Mouse (Mus musculus) embryonic facial prominence, embryonic 10.5 days (tissue): ENCODE results near the gene Sirt3. TPM values are rescaled to one million over a fixed set of nuclear protein-coding genes. Genes with fewer than 3 reads are reported as not detected.

Experiments used
- DNase-seq: peaks from one replicate; pipeline ENCODE4 v3.0.0-alpha.2; 2017; ENCODE audit warnings: low spot score
- H3K27ac ChIP-seq: fragments of 300-500 bp; sonication (generic); replicated peaks from 2 replicates; pipeline ENCODE4 v1.5.1; 2016; ENCODE audit warnings: mild to moderate bottlenecking
- H3K27me3 ChIP-seq: fragments of 300-500 bp; sonication (generic); replicated peaks from 2 replicates; pipeline ENCODE4 v1.6.1; 2016; ENCODE audit warnings: low read depth, mild to moderate bottlenecking; ENCODE audit not compliant: poor library complexity, severe bottlenecking
- H3K36me3 ChIP-seq: fragments of 300-500 bp; sonication (generic); replicated peaks from 2 replicates; pipeline ENCODE4 v1.6.1; 2016; ENCODE audit warnings: mild to moderate bottlenecking, moderate library complexity
- H3K4me1 ChIP-seq: fragments of 300-500 bp; sonication (generic); 2 replicates; pipeline ENCODE4 v1.6.1; 2016
- H3K4me3 ChIP-seq: fragments of 300-500 bp; sonication (generic); 2 replicates; pipeline ENCODE4 v1.5.1; 2016; ENCODE audit warnings: mild to moderate bottlenecking, moderate library complexity
- H3K9me3 ChIP-seq: fragments of 300-500 bp; sonication (generic); 2 replicates; pipeline ENCODE4 v1.6.1; 2016; ENCODE audit warnings: mild to moderate bottlenecking
- WGBS: fragments of 180-500 bp; shearing (Covaris S2); methylation state at CpG from one replicate; pipeline ENCODE4 v1.1.7; 2016; 5-methylcytosine and 5-hydroxymethylcytosine counted together
- polyA plus RNA-seq: library from polyadenylated mRNA; unstranded; fragments of >200 nt; fragmentation: Nextera tagmentation; extraction: Ambion mirVana; gene quantifications from 2 replicates; pipeline ENCODE4 v1.2.1, GENCODE M21; 2016

The Sirt3 gene
- polyA plus RNA-seq, 1 experiment from 2014 or later = 24.5 TPM

GRCm38 (mm10) chr7:140820173-140820572 lies 61.9 kb downstream of the Sirt3 start:
- DNase-seq = no peak
- 82% methylated on average over 4 of the region's 4 CpGs for WGBS
- no peak overlapping the region for H3K27ac ChIP-seq
- H3K27me3 ChIP-seq = peaks cover 4% of the 10 kb centered on the region
- H3K4me1 ChIP-seq = peaks cover 7% of the 10 kb centered on the region; the same call in 1 of the 2 replicates
- H3K4me3 ChIP-seq = no peak overlapping the region
- no peaks in the 10 kb centered on the region for H3K36me3 ChIP-seq
- no peaks in the 10 kb centered on the region for H3K9me3 ChIP-seq

Other genes with a start within 250 kb of the Sirt3 start
- not detected in 2 replicates for gene Olfr53, start 235.9 kb downstream of the Sirt3 start, polyA plus RNA-seq
- gene Olfr539, start 222.4 kb downstream of the Sirt3 start, polyA plus RNA-seq = not detected in 2 replicates
- not detected in 2 replicates for gene Olfr45, start 200.4 kb downstream of the Sirt3 start, polyA plus RNA-seq
- not detected in 2 replicates for gene Olfr541, start 185.0 kb downstream of the Sirt3 start, polyA plus RNA-seq
- gene Cyp2e1, start 118.6 kb downstream of the Sirt3 start, polyA plus RNA-seq = not detected in 2 replicates
- 0.10 and 0.14 TPM in 2 replicates for gene Syce1, start 94.5 kb downstream of the Sirt3 start, polyA plus RNA-seq
- 2.9 and 3.6 TPM in 2 replicates for gene Zfp941, start 60.1 kb downstream of the Sirt3 start, polyA plus RNA-seq
- 1.8 and 1.9 TPM in 2 replicates for gene Urah, start 47.3 kb downstream of the Sirt3 start, polyA plus RNA-seq
- not detected in 2 replicates for gene Scgb1c1, start 36.8 kb downstream of the Sirt3 start, polyA plus RNA-seq
- gene Odf3, start 34.5 kb downstream of the Sirt3 start, polyA plus RNA-seq = not detected in 2 replicates
- gene Gm45785, start 26.0 kb downstream of the Sirt3 start, polyA plus RNA-seq = 0.22 TPM in 1 of 2 replicates, not detected in the other
- 57.7 and 59.1 TPM in 2 replicates for gene Ric8a, start 25.4 kb downstream of the Sirt3 start, polyA plus RNA-seq
- 22.4 and 23.0 TPM in 2 replicates for gene Bet1l, start 24.7 kb downstream of the Sirt3 start, polyA plus RNA-seq
- 332 TPM in 2 replicates for gene Psmd13, start 341 bp downstream of the Sirt3 start, polyA plus RNA-seq
- not detected in 2 replicates for gene Cox8b, start 18.1 kb upstream of the Sirt3 start, polyA plus RNA-seq
- gene Nlrp6, start 38.6 kb upstream of the Sirt3 start, polyA plus RNA-seq = 0.19 TPM in 1 of 2 replicates, not detected in the other
- gene Pgghg, start 59.1 kb upstream of the Sirt3 start, polyA plus RNA-seq = 13.5 and 14.3 TPM in 2 replicates
- gene Ifitm5, start 68.0 kb upstream of the Sirt3 start, polyA plus RNA-seq = 2.9 and 3.8 TPM in 2 replicates
- gene Gm45717, start 73.6 kb upstream of the Sirt3 start, polyA plus RNA-seq = 0.52 TPM in 1 of 2 replicates, not detected in the other
- gene Ifitm2, start 73.7 kb upstream of the Sirt3 start, polyA plus RNA-seq = 602 and 668 TPM in 2 replicates
- 8.7 and 13.4 TPM in 2 replicates for gene Ifitm1, start 84.9 kb upstream of the Sirt3 start, polyA plus RNA-seq
- 42.6 and 44.7 TPM in 2 replicates for gene Ifitm3, start 128.5 kb upstream of the Sirt3 start, polyA plus RNA-seq
- gene Ifitm6, start 135.6 kb upstream of the Sirt3 start, polyA plus RNA-seq = not detected in 2 replicates
- not detected in 2 replicates for gene Gm17387, start 146.8 kb upstream of the Sirt3 start, polyA plus RNA-seq
- 26.5 and 27.7 TPM in 2 replicates for gene B4galnt4, start 178.8 kb upstream of the Sirt3 start, polyA plus RNA-seq
- 9.4 and 9.6 TPM in 2 replicates for gene Pkp3, start 195.9 kb upstream of the Sirt3 start, polyA plus RNA-seq
- 2.2 and 2.3 TPM in 2 replicates for gene Sigirr, start 218.3 kb upstream of the Sirt3 start, polyA plus RNA-seq
- gene Ano9, start 235.5 kb upstream of the Sirt3 start, polyA plus RNA-seq = 1.8 and 2.5 TPM in 2 replicates
- 77.8 and 83.8 TPM in 2 replicates for gene Ptdss2, start 240.1 kb upstream of the Sirt3 start, polyA plus RNA-seq